Mouse (Mus musculus) frontal cortex, postnatal 25 days (tissue): ENCODE data around the gene Pagr1a.
A peak's percentile ranks its signal among the peaks of the same experiment; 100 is the strongest.

Source experiments
- DNase-seq, 2 experiments: peaks; one replicate each; pipeline ENCODE4 v3.0.0; 2022; ENCODE audit warnings: low spot score in 2 of 2

Pagr1a gene

GRCm38 (mm10) chr7:127016971-127017949, at the start of gene Pagr1a:
Pagr1a (minus strand) TSS chr7:127017352.
- peak; percentile 95 to 96 for DNase-seq

DNA sequence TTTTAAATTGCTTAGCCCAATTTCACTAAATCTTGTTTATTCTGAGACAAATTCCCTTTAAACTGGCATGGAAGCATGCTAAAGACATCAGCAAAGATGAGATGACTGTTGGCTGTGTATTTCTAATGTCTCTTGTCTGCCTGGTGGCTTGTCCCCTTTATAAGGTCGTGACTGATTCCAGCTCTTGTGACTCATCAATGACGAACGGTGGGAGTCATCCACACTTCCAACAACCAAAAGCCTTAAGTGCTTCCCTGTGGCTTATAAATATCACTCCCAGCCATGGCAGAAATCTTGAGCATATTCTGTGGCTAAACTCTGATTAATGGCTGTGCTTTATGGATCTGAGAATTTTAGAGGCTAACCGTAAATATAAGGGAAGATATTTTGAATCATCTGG, 49.2 kb upstream of the Pagr1a start:
- no peak for DNase-seq

DNA sequence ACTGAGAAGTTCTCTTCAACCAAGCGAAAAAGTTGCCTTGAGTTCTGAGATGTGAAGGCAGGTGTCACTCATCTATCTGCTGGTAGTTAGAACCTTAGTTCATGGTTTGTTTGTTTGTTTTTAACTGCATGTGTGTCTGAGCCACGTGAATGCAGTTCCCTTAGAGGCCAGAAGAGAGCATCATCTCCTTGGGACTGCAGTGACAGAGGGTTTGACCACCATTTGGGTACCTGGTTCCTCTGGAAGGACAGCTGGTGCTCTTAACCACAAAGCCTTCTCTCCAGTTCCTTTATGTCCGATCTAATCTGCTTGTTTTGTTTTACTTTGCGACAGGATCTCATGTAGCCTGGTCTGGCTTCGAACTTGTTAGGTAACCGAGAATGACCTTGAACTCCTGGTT, 48.4 kb upstream of the Pagr1a start:
- no peak for DNase-seq

- DNase-seq = no peak
These were observed 38.0 kb upstream of the Pagr1a start for GRCm38 (mm10) chr7:127055026-127055585.

DNA sequence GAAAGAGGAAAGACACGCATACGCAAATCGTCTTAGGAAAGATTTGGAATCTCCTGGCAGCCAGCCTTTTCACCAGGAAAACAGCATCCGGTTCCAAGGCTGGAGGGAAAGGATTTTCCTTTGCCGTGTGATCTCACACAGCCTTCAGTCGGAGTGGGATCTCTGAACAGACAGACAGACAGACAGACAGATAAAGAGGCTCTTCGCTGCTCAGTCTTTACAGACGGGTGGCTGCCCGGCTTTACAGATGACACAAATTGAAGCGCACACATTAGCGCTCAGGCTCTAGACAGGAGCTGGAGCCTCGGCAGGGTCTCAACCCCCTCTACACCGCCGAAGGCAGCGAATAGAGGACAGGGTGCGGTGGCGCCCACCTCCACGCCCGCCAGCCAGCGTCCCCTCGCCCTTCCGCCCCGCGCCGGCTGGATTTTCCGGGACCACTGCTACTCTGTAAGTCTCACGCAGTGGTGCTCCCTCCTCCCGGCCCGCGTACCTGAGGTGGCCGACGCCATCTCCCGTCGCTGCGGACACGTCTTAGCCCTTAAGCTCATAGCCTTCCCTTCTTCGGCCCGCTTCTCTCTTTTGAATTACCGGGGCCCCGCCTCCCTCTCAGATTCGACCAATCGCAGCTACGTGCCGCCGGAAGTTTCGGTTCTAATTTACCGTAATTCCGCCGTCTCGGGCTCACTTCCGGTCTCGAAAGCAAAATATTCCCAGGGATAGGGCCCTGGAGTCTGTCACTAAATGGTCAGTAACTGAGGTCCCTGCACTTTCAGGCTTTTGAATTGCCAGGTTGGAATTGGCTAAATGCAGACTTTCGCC, 24.9 kb upstream of the Pagr1a start, which contains the start of gene Kif22:
Gene Kif22 (minus strand): TSS at position 621 of the 822 bp plus-strand sequence.
- peak; percentile 80 to 85 for DNase-seq

- DNase-seq = no peak
These were observed 14.1 kb upstream of the Pagr1a start for GRCm38 (mm10) chr7:127031244-127031643.

GRCm38 (mm10) chr7:127030172-127030571, 13.0 kb upstream of the Pagr1a start:
- DNase-seq = no peak

- DNase-seq = no peak
These were observed 10.7 kb upstream of the Pagr1a start for GRCm38 (mm10) chr7:127027885-127028284.

GRCm38 (mm10) chr7:127026984-127027726, 10.0 kb upstream of the Pagr1a start, which contains the start of gene Maz:
Maz (minus strand) TSS chr7:127027037.
- peak; percentile 98 to 99 for DNase-seq

GRCm38 (mm10) chr7:127026616-127026983, 9.4 kb upstream of the Pagr1a start:
- DNase-seq = no peak

- DNase-seq = no peak
These were observed 9.0 kb upstream of the Pagr1a start for GRCm38 (mm10) chr7:127026161-127026600.

- no peak for DNase-seq
These were observed 8.5 kb upstream of the Pagr1a start for GRCm38 (mm10) chr7:127025556-127026160.

GRCm38 (mm10) chr7:127024755-127025555, 7.8 kb upstream of the Pagr1a start:
- peak; percentile 66 to 69 for DNase-seq

- no peak for DNase-seq
These were observed 6.9 kb upstream of the Pagr1a start for GRCm38 (mm10) chr7:127023896-127024690.

GRCm38 (mm10) chr7:127023272-127023691, 6.1 kb upstream of the Pagr1a start:
- DNase-seq = no peak

DNA sequence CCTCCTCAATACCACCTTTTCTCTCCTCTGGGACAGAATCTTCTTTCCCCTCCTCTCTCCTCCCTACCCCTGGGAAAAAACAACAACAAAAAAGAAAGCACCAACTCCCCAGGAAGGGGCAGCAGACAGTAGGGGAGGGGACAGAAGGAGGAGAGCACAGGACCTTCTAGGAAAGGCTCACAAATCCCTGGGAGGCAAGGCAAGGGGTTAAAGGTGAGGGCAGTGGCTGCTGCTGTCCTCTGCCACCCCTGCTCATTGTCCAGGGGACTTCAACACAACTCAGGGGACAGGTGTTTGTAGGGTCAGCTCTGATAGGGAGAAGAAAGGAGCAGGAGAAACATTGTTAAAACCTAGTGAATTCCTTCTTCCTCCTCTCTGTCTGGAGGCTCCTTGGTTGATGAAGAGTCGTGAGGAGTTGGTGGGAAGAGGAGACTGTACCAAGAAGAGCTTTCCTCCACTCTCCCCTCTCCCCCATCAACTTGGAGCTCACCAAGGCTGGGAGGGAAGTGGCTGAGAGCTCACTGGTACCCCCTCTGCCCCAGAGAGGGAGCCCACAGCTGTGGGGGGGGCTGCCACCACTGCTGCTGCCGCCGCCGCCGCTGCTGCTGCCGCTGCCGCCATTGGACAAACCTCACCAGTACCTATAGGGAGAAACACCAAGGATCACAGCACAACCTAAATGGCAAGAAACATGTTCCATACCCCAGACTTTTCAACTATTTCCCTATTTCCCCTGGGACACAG, 5.5 kb upstream of the Pagr1a start:
- DNase-seq = no peak

DNA sequence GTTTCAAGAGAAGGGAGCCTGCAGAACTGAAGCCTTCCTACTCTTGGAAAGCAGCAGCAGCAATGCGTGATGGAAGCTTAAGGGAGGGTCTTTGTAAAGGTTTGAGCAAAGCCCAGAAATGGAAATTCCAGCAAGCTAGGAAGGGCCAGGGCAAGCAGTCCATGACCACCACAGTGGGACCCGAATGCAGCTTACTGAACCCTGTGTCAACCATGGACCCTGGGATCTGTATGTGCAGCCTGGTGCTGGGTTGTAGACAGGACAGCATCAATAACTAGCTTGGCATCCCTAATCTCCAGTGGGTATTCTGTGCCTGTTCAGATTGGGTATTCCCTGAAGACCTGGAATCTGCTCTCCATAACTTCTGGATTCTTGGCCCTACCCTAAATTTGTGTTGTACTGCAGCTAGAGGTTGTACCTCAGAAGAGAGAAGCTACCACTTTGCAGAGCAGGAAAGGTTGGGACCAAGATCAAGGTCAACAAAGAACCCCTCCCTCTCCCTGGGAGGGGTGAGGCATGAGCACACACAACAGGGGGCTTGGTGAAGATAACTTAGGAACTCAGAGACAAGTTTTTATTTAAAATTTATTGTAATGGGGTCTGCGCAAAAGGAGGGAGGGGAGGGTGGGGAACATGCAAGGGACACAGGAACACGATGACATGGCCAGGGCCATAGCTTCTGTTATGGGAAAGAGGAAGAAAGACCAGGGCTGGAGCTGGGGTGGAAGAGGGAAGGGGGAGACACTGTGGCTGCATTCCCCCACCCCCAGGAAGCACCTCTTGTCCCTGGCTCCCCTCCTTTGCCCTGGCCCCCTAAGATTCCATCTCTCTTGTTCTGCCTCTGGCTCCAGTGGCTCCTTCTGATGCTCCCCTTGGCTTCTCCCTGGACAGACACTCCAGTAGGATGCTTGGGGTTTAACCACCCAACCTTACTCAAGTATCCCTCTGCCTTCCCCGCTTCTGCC, 4.7 kb upstream of the Pagr1a start:
- DNase-seq = no peak
